Mouse (Mus musculus): ENCODE results near the gene Prpsap1. TPM values are rescaled to one million over a fixed set of nuclear protein-coding genes. Genes with fewer than 3 reads are reported as not detected.

Gene Prpsap1
- polyA plus RNA-seq, 1 experiment from 2014 or later = 47.9 TPM

DNA sequence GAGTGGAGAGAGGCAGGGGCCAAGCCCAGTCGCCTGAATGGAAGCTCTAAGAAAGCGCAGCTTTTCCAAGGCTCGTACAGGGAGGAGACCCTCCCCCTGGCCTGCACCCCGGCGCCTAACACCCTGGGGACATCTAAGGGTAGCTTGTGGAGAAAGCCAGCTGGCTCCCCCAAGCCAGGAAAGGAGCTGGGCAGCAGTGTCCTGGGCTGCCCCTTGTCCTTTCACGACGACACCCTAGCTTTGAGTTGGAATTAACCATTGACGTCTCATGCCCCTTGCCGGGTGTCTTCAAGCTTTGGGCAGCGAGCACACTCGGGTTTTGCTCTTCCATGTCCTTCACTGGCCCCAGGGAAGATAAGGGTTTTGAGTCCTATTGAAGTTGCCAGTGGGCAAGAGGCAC is 56.5 kb downstream of the Prpsap1 start:
- H3K4me1 ChIP-seq (ENCODE audit: control insufficient read depth, low read depth, low read length) = peaks cover 36% of the 10 kb centered on the region
- H3K27me3 ChIP-seq (ENCODE audit: control insufficient read depth, insufficient read depth, low read depth, low read length) = no peaks in the 10 kb centered on the region
- H3K4me3 ChIP-seq (ENCODE audit: low read depth, low read length) = no peak overlapping the region; the same call in 1 of the 2 replicates
- 84% methylated on average over 11 of the region's 11 CpGs for WGBS (ENCODE audit: insufficient replicate concordance)
- no peak for ATAC-seq (ENCODE audit: low read depth)
- H3K27ac ChIP-seq (ENCODE audit: low read length) = peak overlapping the region; percentile 75; the same call in 1 of the 2 replicates
- peaks cover 19% of the 10 kb centered on the region for H3K36me3 ChIP-seq (ENCODE audit: control insufficient read depth, insufficient read depth)
- H3K9me3 ChIP-seq (replicated peaks; ENCODE audit: control insufficient read depth, low read length) = no peaks in the 10 kb centered on the region
- H3K9ac ChIP-seq (ENCODE audit: low read depth, low read length) = no peak overlapping the region
- H3K4me2 ChIP-seq (ENCODE audit: low read depth, low read length) = peak overlapping the region; percentile 70

DNA sequence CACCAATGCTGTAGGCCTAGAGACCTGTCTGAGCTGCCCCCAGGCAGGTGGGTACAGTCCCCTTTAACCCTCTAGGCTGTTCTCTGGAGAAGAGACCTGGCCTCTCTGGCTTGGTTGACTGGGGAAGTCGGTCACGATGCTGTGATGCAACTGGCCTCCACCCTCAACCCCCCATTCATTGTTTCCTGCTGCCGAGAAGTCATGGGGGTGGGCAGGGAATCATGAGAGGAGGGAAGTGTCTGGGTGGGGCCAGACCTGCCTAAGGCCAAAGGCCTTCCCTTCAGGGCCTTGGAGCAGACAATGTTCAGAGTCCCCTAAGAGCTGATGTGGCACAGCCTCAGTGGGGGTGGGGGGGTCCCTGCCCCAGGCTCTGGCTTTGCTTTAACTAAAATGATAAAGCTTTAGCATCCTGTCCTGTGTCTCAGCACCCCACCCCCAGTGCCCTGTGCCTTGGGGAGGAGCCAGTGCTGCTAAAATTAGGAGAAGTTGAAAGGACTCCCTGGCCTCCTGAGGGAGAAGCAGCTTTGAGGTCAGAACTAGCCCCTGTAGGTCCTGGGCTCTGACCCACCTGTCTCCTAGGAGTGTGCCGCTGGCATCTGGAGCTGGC is 57.2 kb downstream of the Prpsap1 start:
- ATAC-seq (ENCODE audit: low read depth) = no peak
- H3K4me1 ChIP-seq (ENCODE audit: control insufficient read depth, low read depth, low read length) = peaks cover 36% of the 10 kb centered on the region

DNA sequence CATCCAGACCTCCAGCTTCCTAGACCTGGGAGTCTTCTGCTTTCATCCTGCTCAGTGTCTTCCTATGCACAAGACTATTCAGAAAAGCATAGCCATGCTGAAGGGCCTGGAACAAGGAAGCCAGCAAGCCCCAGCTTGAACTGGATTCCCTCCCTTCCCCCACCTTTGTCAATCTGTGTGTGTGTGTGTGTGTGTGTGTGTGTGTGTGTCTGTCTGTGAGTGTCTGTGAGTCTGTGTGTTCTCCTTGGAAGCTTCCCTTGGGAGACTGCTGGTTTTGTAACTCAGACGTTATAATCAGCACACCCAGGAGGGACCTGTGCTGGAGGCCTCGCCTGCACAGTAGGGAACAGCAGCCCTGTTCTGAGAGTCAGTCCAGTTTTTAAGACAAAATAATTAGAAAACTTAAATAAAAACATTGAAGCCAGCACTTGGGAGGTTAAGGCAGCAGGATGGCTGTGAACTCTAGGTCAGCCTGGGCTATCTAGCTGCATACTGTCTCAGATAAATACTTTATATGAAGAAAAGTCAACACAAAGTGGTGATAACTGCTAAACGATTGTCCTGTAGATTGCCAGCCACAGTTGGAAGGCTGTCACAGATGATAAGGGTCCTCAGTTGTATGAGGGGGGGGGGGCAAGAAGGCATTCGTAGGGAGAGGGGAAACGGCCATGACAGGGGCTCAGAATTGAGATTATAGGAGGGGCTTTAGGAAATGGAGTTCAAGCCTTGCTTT is 57.8 kb downstream of the Prpsap1 start:
- H3K27me3 ChIP-seq (ENCODE audit: control insufficient read depth, insufficient read depth, low read depth, low read length) = no peaks in the 10 kb centered on the region
- H3K4me1 ChIP-seq (ENCODE audit: control insufficient read depth, low read depth, low read length) = peaks cover 43% of the 10 kb centered on the region
- no peaks in the 10 kb centered on the region for H3K9me3 ChIP-seq (replicated peaks; ENCODE audit: control insufficient read depth, low read length)
- peaks cover 19% of the 10 kb centered on the region for H3K36me3 ChIP-seq (ENCODE audit: control insufficient read depth, insufficient read depth)
- WGBS (ENCODE audit: insufficient replicate concordance) = 5% methylated on average over 5 of the region's 5 CpGs
- peak overlapping the region; percentile 75 for H3K27ac ChIP-seq (ENCODE audit: low read length)
- peak overlapping the region; percentile 70 for H3K4me2 ChIP-seq (ENCODE audit: low read depth, low read length)
- peak overlapping the region; percentile 91 for H3K4me3 ChIP-seq (ENCODE audit: low read depth, low read length)
- ATAC-seq (ENCODE audit: low read depth) = no peak
- H3K9ac ChIP-seq (ENCODE audit: low read depth, low read length) = peak overlapping the region; percentile 50

More for the DNA sequence above, 57.2 kb downstream of the Prpsap1 start:
- Histone ChIP-seq H3K27me3 (ENCODE audit: control insufficient read depth, insufficient read depth, low read depth, low read length) (no peaks in the 10 kb centered on the region), H3K9ac (ENCODE audit: low read depth, low read length) (peak overlapping the region; percentile 50; the same call in 1 of the 2 replicates), H3K36me3 (ENCODE audit: control insufficient read depth, insufficient read depth) (peaks cover 19% of the 10 kb centered on the region), H3K4me3 (ENCODE audit: low read depth, low read length) (peak overlapping the region; percentile 91), H3K9me3 (replicated peaks; ENCODE audit: control insufficient read depth, low read length) (no peaks in the 10 kb centered on the region), H3K27ac (ENCODE audit: low read length) (peak overlapping the region; percentile 75), H3K4me2 (ENCODE audit: low read depth, low read length) (peak overlapping the region; percentile 70)
- WGBS (ENCODE audit: insufficient replicate concordance) = 13% methylated on average over 4 of the region's 4 CpGs

DNA sequence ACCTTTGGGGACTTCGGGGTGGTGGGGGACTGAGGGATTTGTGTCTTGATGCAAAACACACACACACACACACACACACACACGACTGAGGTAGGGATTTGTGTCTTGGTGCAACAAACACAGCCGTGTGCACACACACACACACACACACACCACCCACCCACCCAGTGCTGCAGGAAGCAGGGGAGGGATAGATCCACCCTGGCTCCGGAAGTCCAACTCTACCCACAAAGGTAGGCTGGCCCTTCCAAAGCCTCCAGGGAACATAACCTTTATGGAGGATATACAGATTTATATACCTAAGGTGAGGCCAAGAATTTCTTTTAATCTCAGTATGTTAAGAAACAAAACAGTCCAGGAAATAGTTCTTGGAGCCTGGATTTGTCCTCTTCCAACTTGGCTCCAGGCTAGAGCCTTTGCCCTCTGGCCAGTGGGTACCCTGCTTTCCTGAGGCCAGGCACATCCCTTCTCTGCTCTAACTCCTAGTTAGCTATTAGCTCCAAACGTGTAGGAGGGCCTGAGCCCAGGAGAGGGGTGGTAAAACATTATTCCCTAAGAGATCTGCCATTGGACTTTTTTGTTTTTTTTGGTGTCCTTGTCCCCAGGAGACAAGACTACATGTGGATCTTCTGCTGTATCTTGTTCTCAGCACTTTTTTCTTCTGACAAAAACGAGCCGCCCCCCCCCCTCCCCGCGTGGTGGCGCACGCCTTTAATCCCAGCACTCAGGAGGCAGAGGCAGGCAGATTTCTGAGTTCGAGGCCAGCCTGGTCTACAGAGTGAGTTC is 58.8 kb downstream of the Prpsap1 start:
- Histone ChIP-seq H3K36me3 (ENCODE audit: control insufficient read depth, insufficient read depth) (peaks cover 19% of the 10 kb centered on the region), H3K9me3 (replicated peaks; ENCODE audit: control insufficient read depth, low read length) (no peaks in the 10 kb centered on the region), H3K27ac (ENCODE audit: low read length) (peak overlapping the region; percentile 93), H3K4me3 (ENCODE audit: low read depth, low read length) (peak overlapping the region; percentile 91), H3K9ac (ENCODE audit: low read depth, low read length) (peak overlapping the region; percentile 95), H3K27me3 (ENCODE audit: control insufficient read depth, insufficient read depth, low read depth, low read length) (no peaks in the 10 kb centered on the region), H3K4me2 (ENCODE audit: low read depth, low read length) (peak overlapping the region; percentile 70), H3K4me1 (ENCODE audit: control insufficient read depth, low read depth, low read length) (peaks cover 53% of the 10 kb centered on the region)
- ATAC-seq (ENCODE audit: low read depth) = no peak
- WGBS (ENCODE audit: insufficient replicate concordance) = 30% methylated on average over 12 of the region's 12 CpGs

DNA sequence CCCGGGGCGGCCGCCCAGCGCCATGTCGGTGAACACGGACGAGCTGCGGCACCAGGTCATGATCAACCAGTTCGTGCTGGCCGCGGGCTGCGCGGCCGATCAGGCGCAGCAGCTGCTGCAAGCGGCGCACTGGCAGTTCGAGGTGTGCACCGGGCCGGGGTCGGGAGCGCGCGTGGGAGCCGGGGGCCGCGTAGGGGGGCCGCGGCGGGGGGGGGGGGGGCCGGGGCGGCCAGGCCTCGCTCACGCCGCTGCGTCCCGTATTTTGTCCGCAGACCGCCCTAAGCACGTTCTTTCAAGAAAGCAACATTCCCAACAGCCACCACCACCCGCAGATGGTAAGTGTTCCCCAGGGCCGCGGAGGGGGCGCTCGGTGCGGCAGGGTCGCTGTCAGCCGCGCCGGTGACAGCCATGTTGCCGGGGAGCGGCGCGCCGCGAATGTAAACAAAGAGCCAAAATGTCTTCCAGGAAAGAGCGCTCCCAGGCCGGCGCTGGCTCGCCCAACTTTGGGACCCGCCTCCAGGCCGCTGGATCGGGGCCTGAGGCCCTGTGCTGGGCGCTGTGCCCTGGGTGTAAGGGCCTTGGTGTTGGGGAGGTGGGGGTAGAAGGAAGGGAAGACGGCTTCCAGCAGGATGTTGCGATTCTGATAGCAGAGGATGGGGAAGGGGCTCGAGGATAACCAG is 59.6 kb downstream of the Prpsap1 start:
- H3K9me3 ChIP-seq (replicated peaks; ENCODE audit: control insufficient read depth, low read length) = no peaks in the 10 kb centered on the region
- peak; percentile 3; the same call in 1 of the 2 replicates for ATAC-seq (ENCODE audit: low read depth)
- peak overlapping the region; percentile 70 for H3K4me2 ChIP-seq (ENCODE audit: low read depth, low read length)
- H3K9ac ChIP-seq (ENCODE audit: low read depth, low read length) = peak overlapping the region; percentile 95
- peak overlapping the region; percentile 93 for H3K27ac ChIP-seq (ENCODE audit: low read length)
- H3K27me3 ChIP-seq (ENCODE audit: control insufficient read depth, insufficient read depth, low read depth, low read length) = no peaks in the 10 kb centered on the region
- peak overlapping the region; percentile 91 for H3K4me3 ChIP-seq (ENCODE audit: low read depth, low read length)
- H3K36me3 ChIP-seq (ENCODE audit: control insufficient read depth, insufficient read depth) = peaks cover 17% of the 10 kb centered on the region
- under 1% methylated on average over 41 of the region's 67 CpGs for WGBS (ENCODE audit: insufficient replicate concordance)
- H3K4me1 ChIP-seq (ENCODE audit: control insufficient read depth, low read depth, low read length) = peaks cover 55% of the 10 kb centered on the region

DNA sequence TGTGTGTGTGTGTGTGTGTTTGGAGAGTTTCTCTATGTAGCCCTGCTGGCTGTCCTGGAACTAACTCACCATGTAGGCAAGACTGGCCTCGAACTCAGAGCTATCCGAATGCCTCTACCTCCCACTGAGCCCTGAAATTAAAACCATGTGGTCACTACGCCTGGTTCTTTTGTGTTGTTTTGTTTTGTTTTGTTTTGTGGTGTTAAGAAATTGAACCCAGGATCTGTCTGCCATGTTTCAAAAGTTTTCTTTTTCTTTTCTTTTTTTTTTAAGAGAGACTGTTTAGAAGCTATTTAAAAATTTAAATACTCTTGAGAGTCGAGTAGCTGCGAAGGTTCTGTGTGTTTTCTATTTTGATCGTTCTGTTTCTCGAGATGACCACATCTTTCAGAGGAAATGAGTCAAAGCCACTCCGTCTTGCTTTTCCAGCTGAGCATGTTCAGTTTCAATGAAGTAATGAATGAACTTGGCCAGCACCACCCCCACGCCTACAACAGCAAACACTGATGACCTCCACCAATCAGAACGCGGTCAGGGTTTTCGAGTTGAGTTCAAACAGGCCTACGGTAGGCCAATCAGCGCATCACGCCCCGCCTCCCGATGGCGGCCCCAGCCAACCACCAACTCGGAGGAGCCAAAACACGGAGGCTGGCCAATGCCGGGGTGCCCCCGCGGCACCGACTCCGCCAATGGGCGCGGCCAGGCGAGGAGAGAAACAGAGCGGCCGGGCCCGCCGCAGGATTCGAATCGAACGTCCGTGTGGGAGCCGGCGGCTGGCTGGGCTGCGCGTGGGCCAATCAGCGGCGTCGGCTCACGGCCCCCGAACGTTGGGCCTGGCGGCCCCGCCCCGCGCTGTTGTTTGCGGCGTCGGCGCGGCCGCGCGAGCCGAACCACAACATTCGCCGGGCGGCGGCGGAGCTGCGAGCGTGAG is 60.4 kb downstream of the Prpsap1 start, which contains the start of gene Ubald2:
Gene Ubald2, plus strand, starts transcription at position 739 of the 931 bp plus-strand sequence.
- Histone ChIP-seq H3K4me3 (ENCODE audit: low read depth, low read length) (peak within 1 kb of the TSS; percentile 91), H3K36me3 (ENCODE audit: control insufficient read depth, insufficient read depth) (peaks cover 12% of the 10 kb centered on the region), H3K27ac (ENCODE audit: low read length) (peak within 1 kb of the TSS; percentile 93), H3K9me3 (replicated peaks; ENCODE audit: control insufficient read depth, low read length) (no peaks in the 10 kb centered on the region), H3K4me2 (ENCODE audit: low read depth, low read length) (peak within 1 kb of the TSS; percentile 70), H3K27me3 (ENCODE audit: control insufficient read depth, insufficient read depth, low read depth, low read length) (no peaks in the 10 kb centered on the region), H3K9ac (ENCODE audit: low read depth, low read length) (peak within 1 kb of the TSS; percentile 95), H3K4me1 (ENCODE audit: control insufficient read depth, low read depth, low read length) (peaks cover 62% of the 10 kb centered on the region)
- WGBS (ENCODE audit: insufficient replicate concordance) = 2% methylated on average over 62 of the region's 66 CpGs
- ATAC-seq (ENCODE audit: low read depth) = peak; percentile 94

DNA sequence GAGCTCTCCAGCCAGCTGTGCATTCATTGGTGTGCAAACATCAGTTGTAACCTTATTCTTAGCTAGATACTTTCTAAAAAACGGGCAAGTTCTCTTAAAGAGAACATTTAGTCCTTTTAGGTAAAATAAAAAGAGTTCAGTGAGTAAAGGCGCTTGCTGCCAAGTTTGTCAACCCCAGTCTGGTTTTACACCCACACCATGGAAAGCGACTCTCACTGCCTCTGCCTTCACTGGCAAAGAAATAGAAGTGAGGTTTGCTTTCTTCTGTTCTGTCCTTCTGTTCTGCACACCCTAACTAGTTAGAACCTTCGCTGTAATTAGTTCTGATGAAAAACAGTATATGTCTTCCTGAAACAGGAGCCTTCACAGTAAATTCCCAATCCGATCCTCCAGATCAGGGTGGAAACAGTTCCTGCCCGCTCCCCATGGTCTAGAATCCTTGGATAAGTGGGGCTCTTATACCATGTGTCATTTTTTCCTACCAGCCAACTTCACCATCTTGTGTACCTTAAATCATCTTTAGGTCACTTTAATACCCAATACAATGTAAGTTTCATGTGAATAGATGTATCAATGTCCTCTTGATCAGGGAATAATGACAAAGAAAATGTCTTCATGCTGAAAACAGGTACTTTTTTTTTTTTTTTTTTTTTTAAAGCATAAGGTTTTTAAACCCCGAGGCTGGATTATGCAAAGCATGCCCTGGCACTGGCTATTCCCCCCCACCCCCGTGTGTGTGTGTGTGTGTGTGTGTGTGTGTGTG is 61.2 kb downstream of the Prpsap1 start:
- Histone ChIP-seq H3K9me3 (replicated peaks; ENCODE audit: control insufficient read depth, low read length) (no peaks in the 10 kb centered on the region), H3K36me3 (ENCODE audit: control insufficient read depth, insufficient read depth) (peaks cover 11% of the 10 kb centered on the region), H3K27me3 (ENCODE audit: control insufficient read depth, insufficient read depth, low read depth, low read length) (no peaks in the 10 kb centered on the region), H3K4me3 (ENCODE audit: low read depth, low read length) (no peak overlapping the region), H3K9ac (ENCODE audit: low read depth, low read length) (peak overlapping the region; percentile 58), H3K27ac (ENCODE audit: low read length) (peak overlapping the region; percentile 21; the same call in 1 of the 2 replicates), H3K4me2 (ENCODE audit: low read depth, low read length) (no peak overlapping the region; the same call in 1 of the 2 replicates), H3K4me1 (ENCODE audit: control insufficient read depth, low read depth, low read length) (peaks cover 62% of the 10 kb centered on the region)
- ATAC-seq (ENCODE audit: low read depth) = no peak
- WGBS (ENCODE audit: insufficient replicate concordance) = 66% methylated on average over 8 of the region's 8 CpGs
